Mouse (Mus musculus) left cerebral cortex, postnatal 4 days (tissue): ENCODE measurements around the gene Alg13. TPM values are rescaled to one million over a fixed set of nuclear protein-coding genes. Genes with fewer than 3 reads are reported as not detected.
A peak's percentile ranks its signal among the peaks of the same experiment; 100 is the strongest.

ENCODE experiments used
- DNase-seq: peaks from one replicate; pipeline ENCODE4 v3.0.0-alpha.2; 2022
- intact Hi-C: fragments of 180-260 bp; cut with DNase I; formaldehyde crosslinking; loops from one replicate; pipeline ENCODE4 v1.15.1; 2025
- total RNA-seq, 2 experiments: library from RNA; stranded (reverse); gene quantifications; 2 replicates each; pipeline ENCODE4 v1.2.3; 2021

The Alg13 gene
- 10 to 100 TPM; 20.7 to 22.5 TPM for total RNA-seq

DNA sequence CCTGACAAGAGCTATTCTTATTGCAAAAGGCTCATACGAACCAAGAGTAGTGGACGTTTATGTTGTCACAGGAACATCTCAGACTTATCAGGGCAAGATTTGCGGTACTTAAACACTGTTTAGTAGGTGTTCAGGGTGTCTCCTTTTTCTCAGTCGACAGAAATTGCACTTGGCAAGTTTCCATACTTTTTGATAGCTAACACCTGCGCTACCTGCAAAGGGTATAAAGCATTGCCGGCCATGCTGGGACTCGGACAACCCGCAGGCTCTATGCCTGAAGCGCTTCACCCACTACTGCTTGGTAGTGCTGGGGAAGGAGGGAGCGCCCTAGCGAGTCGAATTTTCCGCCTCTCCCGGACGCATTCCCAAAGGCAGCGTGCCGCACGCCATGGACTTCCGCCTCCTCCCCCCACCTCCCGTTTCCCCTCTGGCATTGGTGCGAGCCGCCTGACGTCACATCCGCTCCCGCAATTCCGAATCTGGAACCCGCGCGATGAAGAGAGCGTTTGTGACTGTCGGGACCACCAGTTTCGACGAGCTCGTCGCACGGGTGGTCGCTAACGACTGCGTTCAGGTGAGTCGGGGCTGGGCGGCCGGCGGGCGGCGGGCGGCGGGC is at the start of gene Alg13:
Alg13 (plus strand) TSS at position 257 of the 616 bp plus-strand sequence.
- intact Hi-C loops, result no loop called here
- peak; percentile 86 for DNase-seq

DNA sequence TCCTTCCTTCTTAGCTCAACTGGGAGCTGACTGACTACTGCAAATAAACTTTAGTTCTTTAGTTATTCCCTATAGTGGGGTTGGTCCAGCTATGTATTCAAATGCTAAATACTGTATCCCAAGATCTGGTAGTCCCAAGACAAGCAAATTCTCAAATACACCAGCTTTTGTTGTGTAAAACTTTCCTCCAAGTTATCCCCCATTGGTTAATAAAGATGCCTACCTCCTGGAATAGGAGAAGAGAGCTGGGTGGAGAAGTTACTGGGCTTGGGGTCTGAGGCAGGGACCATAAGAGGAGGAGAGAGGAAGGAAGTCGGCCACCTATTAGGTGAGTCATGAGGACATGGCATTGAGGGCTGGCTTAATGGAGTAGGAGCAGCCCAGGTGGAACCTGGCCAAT is 49.0 kb upstream of the Alg13 start:
- DNase-seq, result no peak
- intact Hi-C loops, result no loop called here

DNA sequence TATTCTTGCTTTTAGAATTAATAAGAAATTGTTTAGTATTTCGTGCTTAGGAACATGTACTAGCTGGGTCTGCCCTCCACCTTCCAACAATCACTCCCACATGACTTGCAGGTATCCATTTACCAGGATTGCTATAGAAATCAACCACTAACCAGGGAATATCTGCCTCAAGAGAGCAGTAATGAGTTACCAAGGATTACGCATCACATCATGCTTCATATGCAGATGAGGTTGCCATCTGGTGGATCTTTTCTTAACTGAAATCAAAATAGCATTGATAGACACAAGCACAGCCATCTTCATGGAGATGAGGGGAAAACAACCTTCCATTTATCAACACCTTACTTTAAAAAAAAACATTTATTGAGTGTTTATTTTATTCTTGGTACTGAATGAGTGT is 16.1 kb upstream of the Alg13 start:
- intact Hi-C loops, result no loop called here
- no peak for DNase-seq

DNA sequence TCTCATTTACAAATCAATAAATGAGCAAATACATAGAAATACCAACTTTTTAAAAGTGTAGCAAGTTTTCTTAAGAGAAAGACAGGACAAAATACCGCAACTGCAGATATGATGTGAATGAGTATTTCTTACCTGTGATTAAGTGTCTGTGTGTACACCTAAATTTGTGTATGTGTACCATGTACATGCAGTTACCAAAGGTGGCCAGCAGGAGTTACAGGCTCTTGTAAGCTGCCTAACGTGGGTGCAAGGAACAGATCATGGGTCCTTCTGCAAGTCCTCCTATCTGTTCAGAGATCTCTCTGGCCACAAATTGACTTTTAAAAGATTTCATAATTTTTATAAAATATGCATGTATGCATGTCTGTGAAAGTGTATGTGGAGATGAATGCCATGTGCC is 11.9 kb upstream of the Alg13 start:
- intact Hi-C loops, result no loop called here

DNA sequence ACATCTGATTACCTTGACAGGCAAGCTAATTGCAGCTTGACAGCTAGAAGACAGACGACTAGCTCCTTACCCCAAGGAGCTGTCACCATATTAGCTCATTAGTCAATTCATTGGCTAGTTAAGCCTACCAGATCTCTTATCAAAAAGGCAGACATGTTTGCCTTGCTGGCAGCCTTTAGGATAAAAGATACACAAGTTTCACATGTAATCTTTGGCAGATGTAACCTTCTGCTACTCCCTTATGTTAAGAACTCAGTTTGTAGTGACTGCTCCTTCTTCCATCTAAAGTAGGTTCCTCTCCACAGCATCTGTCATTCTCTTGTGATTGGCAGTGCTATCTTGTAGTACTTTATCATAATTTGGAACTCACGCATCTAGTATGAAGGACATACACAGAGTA is 3.6 kb upstream of the Alg13 start:
- intact Hi-C loops, result no loop called here
- no peak for DNase-seq

More for the DNA sequence above, 11.9 kb upstream of the Alg13 start:
- DNase-seq, result no peak

DNA sequence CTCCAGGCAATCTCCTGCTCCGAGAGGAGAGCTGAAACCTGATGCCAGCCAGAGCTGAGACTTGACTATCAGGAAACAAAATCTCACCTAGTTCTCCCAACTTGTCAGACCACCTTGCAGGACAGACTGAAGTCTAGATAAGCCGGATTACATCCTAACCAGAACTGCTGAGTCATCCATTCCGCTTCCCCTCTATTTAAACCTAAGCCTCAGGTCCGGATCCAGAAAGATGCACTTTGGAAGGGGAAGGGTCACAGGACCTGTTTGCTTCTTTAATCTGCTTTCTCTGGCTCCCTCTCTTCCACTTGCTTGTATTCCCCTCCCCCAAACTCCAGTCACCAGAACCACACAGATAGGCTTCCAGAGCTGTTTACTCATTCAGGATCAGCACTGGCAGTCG is 2.6 kb upstream of the Alg13 start:
- no peak for DNase-seq
- intact Hi-C loops, result no loop called here

DNA sequence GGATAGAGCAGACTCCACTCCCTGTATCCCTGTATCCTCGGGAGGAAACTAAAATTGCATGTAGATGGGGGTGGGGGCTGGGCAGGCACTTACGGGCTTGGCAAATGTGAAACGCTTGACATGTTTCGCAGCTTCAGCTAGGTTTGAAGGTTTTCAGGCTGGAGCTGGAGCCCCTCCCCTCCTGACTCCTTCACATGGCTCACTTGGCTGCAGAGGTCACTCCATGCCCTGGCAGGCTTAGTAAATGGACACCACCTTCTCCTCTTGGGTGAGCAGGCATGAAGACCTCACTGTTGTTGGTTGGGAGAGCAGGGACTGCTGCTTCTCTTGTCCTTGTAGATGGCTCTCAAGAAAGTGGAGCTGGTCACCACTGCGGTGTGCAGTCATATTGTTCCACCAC is 1.6 kb upstream of the Alg13 start:
- intact Hi-C loops, result no loop called here
- no peak for DNase-seq

DNA sequence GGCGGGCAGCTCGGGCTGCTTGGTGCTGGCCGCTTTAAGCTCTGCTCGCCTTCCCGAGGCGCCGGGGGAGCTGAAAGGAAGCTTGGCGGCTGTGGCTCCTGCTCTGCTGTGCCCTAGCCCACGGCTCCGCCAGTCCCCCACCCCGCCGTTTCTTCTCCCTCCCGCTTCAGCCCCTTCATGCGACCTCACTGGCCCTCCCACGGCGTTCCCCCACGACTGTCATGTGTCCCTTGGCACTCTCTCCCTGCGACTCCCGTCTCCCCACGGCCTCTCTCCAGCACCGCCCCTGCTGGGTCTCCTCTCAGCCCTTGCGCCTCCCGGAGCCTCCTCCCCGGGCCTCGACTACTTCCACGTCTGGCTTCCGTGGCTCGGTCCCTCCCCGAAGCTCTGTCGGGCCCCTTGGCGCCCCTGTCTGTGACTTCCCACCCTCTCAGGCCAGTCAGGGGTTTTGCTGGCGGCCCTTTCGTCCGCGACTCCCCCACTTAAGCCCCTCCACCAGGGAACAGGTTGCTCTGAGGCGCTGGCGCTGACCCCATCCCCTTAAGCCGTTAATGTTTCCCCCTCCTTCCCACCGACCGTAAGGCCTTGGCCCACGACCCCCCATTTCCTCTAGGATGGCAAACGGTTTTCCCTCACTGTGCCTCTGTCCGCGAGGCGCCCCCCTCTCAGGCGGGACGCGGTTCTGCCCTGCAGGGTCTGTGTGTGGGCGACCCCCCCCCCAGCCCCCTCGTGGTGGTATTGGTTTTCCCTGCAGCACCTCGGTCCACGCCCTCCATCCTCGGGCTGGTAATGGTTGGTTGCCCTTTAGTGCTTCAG is 768 bp downstream of the Alg13 start:
- intact Hi-C loops, result no loop called here

DNA sequence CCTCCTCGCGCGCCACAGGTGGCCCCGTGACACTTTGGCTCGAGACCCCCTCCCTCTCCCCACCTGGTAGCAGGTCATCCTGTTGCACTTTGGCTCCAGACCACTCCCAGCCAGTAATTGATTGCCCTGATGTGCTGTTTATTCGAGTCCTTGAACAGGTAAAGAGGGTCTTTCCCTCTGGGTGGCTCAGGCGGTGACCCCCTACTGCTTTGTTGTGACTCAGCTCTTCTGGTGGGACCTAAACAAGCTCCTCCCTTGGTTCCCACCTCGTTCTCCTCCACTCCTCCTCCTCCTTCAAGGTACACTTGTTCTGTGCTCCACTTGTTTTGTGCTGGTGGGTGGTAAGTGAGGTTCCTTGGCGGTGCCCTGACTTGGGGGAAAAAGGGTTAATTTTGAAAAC is 1.8 kb downstream of the Alg13 start:
- intact Hi-C loops, result no loop called here

More for the DNA sequence above, 768 bp downstream of the Alg13 start:
- peak; percentile 21 for DNase-seq

DNA sequence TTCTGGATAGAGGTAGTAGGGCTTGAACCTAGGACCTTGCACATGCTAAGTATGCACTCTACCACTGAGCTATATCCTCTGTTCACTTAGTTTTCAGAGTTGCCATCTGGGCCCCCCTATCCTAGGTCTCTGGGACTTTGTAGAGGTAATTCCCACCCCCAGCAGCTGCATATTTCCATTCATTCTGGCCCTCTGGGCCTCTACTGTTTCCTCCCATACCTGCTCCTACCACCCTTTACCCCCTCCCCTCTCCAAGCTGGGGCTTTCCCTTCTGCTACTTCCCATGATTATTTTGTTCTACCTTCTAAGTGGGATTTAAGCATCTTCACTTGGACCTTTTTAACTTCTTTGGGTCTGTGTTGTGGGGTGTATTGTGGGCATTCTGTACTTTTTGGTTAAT is 7.8 kb downstream of the Alg13 start:
- no peak for DNase-seq
- intact Hi-C loops, result no loop called here

More for the DNA sequence above, 1.8 kb downstream of the Alg13 start:
- no peak for DNase-seq

DNA sequence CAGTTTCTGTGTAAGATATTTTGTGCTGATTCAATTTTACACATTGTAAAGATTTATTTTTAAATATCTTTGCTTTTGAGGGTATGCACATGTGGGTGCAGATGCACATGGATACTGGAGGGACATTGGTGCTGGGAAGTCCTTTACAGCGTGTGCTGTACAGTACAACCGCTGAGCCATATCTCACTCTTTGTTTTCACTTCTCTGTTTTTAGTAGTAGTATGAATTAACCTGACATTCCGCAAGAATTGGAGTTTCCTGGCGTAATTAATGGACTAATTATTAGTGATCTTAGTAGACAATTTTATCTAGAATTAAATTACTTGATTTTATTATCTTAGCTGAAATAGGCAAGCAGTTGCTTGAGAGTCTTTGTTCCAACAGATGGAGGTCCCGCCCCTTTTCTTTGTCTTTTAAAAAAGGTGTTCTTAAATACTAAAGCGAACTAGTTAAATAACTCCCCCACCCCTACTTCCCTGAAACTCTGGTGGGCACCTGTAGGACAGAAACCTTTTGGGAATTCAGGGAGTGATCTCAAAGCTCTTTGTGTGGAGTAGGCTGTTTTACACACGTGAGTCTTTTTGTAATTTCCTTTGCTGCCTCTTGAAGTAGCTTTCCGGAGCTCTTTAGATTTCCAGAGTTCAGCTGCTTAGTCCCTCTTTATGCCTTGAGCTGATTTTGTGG is 17.9 kb downstream of the Alg13 start:
- intact Hi-C loops, result no loop called here
- no peak for DNase-seq

DNA sequence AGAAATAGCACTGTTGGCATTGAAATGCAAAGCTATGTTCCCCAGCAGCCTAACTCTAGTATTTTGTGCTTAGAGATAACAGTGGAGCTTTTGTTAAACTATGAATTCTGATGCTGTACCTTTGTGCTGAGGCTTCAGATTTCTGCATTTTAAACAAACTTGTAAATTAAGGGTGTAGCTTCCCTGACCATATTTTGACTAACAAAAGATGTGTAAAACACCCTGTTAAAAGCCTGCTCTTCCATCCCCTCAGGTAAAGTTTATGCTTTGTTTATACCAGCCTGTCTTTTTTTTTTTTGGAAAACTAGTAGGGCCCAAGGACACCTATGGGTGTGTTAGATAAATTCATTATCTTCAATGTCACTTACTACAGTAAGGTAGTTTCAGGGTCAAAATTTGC is 20.3 kb downstream of the Alg13 start:
- intact Hi-C loops, result no loop called here
- DNase-seq, result no peak

DNA sequence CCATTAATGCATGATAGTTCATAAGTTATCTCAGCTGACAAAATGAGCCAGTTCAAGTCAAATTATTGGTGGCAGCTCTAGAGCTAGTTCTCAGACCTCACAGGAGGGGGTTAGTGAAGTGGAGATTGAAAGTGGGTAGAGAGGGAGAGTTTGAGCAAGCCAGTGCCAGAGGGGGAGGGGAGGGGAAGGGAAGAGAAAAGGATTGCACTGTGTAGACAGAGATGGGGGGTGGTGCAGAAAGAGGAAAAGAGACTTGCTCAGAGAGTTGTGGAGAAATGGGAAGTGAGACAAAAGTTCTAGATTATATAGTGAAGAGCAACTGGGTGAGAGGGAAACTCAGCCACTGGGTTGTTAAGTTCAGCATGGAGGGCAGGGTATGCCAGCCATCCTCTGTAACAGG is 20.8 kb downstream of the Alg13 start:
- intact Hi-C loops, result no loop called here
- no peak for DNase-seq

DNA sequence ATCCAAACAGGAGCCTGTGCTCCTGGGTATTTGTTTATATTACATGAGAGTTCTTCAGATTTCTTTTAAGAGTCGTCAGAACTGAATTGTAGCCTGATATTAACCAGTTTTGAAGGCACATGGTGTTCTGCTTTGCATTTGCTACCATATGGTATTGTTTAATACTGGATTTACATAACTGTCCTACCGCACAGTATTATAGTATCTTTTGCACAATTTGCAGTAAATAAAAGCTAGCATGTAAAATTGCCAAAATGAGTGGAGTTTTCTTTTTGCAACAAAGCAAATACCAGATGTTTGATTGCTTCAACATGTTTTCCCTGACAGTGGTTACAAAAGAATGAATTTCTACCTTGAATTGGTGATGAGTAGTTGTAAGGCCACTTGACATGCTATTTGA is 56.6 kb downstream of the Alg13 start:
- intact Hi-C loops, result no loop called here
- DNase-seq, result no peak

DNA sequence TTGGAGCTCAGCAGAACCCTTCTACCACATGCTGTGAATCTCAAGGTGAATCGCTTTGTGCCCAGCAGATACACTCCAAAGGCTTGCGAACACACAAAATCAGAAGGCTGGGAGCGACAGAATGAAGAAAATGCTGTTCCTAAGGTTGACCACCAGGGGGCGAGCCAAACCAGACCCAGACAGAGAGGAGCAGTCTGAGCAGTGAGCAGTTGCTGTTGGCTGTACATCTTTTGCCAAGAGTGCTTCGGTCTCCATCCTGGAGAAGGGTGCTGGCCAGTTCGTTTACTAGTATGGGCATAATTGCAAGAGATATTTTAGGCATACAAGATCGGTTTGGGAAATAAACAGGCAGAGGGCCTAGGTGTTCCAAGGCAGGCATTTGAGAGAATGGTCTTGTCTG is 85.9 kb downstream of the Alg13 start:
- peak; percentile 38 for DNase-seq
- intact Hi-C loops, result no loop called here

DNA sequence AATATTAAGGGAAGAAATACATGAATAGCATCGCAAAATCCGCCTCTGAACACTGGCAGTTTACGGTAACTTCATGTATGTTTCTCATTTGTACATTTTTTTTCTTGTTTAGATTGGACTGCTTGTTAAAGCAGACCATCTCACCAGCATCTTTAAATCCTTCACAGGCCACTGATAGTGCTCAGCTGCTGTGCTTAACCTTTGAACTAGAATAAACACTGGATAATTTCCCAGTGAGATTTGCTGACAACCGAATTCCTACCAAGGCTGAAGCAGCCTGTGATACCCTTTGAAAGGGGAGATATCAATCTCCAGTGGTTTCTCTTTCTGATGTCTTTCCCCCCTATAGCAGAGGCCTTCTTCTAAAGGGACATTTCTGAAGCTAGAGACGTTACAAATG is 90.4 kb downstream of the Alg13 start:
- intact Hi-C loops, result no loop called here
- DNase-seq, result no peak

DNA sequence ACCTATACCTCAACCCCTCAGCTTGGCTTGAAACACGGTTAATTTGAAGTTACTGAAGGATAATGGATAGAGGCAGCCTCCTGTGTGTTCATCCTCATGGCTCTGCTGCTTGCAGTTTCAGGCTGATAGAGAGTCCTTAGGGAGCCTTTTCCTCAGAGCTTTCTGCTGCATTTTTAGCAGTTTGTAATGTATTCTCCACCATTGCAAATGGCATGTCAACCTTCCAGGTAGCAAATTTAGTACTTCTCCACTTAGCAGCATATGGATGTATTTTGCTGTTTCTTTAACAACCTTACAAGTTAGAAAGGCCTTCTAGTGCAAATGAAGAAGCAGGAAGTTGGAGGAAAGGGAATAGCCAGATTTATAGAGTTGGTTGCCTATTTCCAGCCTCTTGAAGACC is 102.7 kb downstream of the Alg13 start:
- intact Hi-C loops, result no loop called here
- no peak for DNase-seq

DNA sequence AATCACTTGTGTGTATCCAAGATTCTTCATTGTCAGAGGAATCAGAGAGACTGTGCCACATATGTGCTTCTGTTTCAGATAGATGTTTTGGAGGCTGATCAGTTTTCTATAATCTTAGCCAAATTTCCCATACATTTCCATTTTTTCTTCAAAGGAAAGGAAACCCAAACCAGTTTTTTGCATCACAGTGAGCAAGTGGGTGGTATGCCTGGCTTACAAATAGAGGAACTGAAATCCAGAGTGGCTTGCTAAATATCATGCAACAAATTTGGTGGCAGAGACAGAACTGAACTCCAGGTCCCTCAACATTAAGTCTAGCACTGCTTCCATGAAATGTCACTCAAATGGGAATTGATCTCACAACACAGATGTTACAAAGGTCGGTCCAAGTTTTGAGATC is 103.5 kb downstream of the Alg13 start:
- intact Hi-C loops, result no loop called here
- DNase-seq, result no peak

DNA sequence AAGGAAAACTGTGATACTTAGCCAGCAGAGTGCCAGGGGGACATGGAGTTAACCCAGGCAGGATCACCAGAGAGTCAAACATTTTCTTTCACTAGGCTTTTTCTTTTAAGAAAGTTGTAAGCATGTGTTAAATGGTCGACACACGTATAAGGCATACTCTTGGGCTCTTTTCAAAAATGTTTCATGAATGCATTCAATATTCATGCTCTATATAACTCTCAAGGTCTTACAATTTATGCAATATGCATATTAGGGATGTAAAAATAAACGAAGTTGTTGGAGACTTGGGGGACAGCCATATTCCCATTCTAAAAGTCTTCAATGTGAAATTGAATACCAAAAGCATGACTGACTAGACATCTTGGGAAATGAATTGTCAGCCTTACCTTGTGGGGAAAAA is 106.2 kb downstream of the Alg13 start:
- intact Hi-C loops, result no loop called here
- no peak for DNase-seq
